Mouse (Mus musculus) right cerebral cortex, postnatal 36 days (tissue): ENCODE data around the gene Opcml.

Experiments
- DNase-seq, 2 experiments: peaks; one replicate each; pipeline ENCODE4 v3.0.0; 2022; ENCODE audit warnings: low spot score in 2 of 2, mixed read lengths in 1 of 2

Opcml gene

DNA sequence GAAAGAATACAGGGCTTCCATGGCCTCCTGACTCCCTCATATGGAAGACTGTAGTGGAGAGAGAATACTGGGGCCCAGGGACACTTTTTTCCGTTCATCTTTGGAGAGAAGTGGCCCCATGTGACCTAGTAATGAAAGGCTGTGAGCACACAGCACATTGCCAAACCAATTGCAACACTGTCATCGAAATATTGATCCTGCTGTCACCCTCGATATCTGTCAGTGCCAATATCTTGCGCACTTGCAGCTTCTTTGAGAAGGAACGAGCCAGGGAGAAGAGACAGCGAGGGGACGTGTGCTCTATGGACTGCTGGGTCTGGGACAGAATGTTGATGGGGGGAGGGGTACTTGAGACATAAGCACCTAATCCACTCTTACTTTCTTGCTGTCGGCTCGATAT, 460.8 kb downstream of the Opcml start:
- DNase-seq, result no peak

DNA sequence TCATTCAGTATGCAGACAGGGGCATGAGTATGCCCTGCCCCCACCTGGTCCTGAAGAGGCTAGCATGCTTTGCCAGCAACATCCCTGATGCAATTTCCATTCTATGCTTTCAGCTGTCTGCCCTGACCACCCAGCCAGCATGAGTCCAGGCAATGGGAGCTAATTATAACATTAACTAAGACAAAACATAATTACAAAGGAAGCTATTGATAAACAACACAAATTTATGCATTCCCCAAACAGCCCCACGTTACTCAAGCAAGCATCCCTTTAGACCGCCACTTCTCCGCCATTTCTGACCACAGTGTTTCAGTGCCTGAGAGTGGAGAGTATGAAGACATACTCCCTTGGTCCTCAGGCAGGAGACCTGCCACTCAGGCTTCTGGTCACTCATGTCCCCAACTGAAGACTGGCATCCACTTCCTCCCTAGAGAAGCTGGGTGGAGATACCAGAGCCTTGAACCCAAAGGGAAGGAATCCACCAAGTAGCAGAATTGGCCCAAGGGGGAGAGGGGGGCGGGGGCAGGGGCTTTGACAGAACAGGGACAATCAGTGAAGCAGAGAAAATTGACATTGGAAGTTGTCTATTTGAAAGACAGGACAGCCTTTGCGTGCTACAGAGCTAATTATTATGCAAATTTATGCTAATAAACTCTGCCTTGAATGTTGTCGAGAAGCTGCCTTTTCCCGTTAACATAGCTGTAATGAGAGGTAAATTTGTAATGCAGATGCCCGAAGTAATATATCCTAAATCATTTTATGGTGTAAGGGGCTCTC, 464.7 kb downstream of the Opcml start:
- DNase-seq, result no peak

DNA sequence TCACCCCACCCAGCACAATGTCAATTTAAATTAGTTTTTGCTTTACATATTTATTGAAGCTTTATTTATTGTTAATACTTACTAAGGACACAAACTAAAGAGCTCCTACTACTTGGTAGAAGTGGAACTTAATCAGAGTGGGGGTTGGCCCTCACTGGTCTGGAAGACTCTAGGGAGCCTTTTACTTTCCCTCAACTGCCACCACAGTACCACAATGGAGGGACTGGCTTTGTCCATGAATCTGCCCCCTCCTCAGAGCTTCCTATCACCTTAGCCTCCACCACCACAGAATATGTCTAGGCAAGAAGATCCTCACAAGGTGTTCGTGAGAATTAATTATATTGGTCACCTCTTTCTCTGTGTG, 465.3 kb downstream of the Opcml start:
- DNase-seq, result no peak

DNA sequence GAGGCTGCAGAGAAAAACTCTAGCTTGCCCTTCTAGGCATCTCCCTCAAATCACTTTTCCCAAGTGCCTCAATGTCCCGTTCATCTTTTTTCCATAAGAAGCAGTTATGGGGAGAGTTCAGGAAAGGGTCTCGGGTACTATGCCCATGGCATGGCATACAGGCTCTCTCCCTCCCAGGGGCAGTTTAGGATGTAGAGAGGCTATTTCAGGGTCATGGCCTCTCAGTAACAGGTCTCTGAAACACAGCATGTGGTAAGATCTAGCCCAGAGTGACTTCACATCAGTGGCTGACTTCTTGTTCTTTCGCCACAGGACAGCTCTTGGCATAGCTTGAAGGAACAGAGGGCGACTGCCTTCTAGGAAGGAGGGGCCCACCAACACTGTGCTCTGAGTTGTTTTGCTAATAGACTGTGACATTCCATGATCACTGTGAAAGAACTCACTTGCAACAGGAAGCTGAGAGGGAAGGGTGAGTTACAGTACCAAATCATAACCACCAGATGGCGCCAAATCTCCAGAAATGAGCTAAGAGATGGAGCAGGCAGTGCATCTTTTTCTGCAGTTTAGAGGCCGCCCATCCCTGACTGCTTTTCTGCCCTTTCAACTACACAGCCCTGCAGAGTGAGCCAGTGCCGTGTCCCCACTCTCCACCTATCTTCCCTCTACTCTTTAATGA, 470.6 kb downstream of the Opcml start:
- DNase-seq, result peak; percentile 43 to 44

DNA sequence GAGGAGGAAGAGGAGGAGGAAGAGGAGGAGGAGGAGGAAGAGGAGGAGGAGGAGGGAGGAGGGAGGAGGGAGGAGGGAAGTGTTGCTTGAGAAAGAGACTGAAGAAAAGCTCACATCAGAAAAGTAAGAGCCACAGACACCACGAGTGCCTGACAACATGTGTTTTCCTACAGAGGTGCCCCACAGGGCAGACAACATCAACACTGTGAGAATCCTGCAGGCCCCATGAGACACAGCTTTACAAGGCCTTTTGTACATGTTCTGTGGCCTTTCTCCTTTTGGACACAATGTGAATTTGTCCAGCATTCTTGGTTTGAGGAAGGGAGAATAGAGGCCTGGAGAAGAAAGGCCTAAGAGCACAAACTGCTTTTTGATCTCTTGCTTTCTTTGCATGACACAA, 471.4 kb downstream of the Opcml start:
- no peak for DNase-seq

DNA sequence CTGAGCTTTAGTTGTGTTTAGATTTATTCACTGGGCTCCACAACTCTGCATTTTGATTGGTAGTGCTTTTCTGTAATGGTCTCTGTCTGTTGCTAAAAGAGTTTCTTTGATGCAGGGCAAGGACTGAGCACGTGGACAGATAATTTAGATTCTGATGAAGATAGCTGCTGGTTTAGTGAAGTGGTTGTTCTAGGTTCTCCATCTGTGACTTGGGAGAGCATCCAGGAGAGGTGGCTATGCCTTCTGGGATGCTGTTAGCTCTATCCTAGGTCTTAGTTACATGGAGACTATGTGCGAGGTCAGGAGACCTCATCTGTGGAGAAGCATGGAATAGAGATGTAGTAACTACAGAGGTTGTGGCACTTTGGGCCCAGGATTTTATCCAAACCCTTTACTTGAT, 472.3 kb downstream of the Opcml start:
- DNase-seq, result no peak

DNA sequence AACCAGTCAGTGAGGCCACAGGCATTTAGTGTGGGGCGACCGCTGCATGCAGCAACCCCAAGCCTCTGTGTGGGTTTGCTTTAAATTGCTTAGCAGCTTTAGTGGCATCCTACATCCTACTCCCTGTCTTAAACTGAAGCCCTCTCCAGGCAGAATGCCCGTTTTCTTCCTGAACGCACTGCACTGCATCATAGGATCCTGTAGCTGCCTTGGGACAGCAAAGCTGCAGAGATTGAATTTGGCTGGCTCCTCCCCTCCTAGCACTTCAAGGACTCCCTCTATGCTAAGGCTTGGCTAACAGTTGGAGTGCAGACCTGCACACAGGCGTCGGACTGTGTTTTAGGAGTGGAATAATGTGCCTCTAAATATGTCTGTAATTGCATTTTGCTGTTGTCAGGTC, 474.2 kb downstream of the Opcml start:
- DNase-seq, result peak; percentile 32 to 65

DNA sequence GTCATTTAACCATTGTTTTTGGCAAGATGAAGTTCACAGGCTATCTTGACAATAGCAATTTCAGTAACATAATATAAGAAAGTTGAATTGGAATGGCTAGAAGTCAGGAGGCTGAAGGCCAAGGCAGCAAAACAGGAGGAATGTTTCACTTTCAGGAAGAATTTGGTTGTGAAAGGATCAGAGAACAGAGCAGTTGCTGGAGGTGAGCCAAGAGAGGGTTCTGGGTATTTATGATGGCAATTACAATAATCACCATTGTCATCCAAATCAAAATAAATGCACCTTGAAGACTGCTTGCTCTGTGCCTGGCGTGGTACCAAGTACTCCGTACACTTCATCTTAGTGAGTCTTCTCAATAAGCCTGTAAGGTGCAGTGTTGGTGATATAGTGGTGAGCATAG, 483.2 kb downstream of the Opcml start:
- DNase-seq, result no peak

DNA sequence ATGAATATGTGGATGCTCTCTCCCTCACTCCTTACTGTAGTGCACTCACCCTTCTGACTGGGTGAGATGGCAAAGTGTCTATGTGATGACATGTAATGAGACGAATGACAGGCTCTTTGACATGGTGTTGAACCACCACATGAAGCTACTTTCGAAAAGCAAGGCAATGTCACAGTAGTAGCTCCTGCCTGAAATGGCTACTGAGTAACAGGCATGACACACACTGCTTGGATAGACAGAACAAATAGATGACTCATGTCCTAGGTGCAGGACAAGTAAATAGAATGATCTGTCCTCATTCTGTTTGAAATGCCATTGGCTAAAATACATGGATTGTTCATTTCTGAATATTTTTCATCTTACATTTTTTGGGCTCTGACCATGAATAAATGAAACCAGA, 488.0 kb downstream of the Opcml start:
- DNase-seq, result no peak

DNA sequence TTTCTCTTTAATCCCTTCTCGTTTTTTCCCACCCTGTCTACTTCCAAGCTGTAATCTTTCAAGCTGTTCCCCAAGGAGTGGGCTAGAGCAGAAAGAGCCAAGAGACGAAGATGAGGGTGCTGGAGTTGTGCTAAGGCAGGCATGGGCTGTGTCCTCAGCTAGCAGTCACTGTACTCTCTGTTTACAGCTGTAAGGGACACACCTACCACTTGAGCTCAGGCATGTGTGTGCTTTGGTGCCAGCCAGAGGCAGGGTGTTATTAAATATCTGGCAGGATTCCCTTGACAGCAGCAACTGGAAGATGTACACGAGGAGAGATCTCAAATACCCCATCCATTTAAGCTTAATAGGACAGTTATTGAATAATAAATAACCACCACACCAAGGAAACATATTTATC, 490.4 kb downstream of the Opcml start:
- DNase-seq, result no peak

DNA sequence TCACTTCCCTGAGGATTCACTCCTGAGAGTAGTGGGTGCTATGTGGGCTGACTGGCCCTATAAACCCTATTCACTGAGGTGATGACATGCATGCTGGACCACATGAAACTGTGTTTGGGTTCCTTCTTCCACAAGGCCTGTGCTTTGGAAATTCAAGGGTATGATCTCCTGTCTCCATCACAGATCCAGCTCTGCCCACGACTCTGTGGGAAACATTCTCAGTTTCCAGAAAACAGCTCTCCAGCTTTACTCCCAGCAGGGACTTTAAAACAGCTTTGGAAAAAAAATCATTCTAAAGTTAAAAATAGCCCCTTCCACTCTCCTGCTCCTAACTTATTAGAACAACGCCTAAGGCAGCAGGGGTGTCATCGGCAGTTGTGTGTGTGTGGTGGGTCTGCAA, 491.0 kb downstream of the Opcml start:
- peak in 1 of 2 experiments; percentile 16 for DNase-seq

DNA sequence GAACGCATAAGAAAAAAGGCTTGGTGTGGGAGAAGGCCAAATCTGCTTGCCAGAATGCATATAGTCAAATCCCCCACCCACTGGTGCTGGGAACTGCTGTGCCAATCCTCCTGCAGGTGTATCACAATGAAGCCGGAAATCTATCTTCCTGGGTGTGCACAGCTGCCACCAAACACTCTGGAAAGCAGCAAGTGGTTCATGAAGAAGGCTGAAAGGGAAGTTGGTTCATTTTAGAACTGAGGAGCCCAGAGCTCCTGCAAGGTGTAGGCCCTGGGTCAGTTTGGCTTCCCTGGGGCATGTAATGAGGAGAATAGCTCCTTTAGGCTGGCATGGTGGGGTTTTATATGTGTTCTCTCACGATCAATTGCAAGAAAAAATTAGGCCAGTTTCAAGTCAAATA, 494.4 kb downstream of the Opcml start:
- no peak for DNase-seq

DNA sequence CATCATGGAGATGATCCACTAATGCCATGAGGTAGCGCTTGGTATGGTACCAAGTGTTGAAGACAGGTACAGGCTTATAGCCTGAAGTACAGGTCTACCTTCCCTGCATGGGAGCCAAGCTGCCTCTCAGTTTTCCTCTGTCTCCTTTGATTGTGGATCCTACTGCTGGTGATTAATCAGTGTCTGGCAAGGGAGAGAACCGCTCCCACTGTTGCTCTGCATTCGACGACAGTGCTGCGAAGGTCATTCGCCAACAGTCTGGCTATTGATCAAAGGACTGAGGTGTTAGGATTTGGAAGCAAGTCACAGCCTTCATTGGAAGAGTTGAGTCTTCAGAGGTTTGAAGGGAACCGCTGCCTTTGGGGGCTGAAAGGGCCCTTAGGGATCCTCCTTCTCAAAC, 495.8 kb downstream of the Opcml start:
- no peak for DNase-seq

DNA sequence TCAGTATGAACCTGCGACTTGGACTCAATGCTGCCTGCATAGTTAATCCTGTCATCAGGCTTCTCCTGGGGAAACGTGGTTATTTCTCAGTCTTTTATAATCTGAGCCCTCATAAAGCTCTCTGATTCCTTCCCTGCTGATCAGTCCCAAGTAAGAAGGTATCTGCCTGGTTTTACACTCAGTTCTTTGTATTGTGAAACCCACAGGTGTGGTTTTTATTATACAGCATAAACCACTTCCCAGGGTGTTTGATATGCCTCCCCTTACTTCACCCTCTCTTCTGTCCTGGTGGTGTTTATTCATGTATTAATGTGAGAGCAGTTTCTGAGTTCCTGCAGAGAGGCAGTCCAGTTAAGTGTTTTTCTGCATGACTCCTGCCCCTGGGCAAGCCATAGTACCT, 496.9 kb downstream of the Opcml start:
- DNase-seq, result no peak

DNA sequence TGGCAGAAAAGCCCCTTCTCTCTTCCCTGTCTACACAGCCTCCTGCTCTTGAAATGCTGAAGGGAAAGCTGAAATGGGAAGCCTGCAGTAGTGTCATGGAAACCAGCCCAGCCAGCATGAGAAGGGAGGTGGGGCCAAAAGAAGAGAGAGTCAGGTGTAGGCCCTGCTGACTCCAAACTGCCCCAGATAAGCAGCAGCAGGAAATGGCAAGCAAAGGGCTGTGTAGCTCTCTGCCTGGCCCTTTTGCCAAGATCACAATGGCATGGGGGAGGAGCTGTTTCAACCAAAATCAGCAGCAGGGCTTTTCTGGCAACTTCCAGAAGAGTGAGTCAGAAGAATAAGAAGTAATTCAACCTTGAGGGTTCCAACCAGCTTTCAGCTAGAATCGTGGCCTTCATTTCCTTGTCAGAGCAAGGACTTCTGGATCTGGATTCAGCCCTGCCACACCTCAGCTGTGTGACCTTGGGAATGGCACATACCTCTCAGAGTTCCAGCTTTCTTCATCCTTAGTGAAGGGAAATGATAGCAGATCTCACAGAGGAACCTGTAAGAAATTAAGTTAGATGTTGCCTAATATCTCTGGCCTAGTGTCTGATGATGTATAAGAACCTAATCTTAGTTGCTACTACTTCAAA, 499.2 kb downstream of the Opcml start:
- peak in 1 of 2 experiments; percentile 28 for DNase-seq

DNA sequence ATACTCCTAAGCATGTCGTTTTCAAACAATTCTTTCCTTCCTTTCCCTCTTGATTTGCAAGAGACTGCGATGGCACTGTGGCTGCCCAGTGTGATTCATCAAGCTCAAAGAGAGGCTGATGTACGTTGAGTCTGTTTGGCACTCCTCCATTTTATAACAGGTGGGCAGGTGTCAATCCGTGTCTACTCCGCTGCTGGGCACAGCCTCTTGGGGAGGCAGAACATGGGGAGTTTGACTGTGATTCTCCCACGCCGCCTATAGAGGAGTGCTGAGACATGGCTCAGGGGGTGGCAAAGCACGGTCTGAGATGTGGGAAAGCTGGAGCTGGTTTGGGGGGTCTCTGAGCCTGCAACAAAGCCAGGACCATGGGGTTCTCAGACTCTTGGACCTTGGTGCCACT, 513.1 kb downstream of the Opcml start:
- DNase-seq, result no peak

DNA sequence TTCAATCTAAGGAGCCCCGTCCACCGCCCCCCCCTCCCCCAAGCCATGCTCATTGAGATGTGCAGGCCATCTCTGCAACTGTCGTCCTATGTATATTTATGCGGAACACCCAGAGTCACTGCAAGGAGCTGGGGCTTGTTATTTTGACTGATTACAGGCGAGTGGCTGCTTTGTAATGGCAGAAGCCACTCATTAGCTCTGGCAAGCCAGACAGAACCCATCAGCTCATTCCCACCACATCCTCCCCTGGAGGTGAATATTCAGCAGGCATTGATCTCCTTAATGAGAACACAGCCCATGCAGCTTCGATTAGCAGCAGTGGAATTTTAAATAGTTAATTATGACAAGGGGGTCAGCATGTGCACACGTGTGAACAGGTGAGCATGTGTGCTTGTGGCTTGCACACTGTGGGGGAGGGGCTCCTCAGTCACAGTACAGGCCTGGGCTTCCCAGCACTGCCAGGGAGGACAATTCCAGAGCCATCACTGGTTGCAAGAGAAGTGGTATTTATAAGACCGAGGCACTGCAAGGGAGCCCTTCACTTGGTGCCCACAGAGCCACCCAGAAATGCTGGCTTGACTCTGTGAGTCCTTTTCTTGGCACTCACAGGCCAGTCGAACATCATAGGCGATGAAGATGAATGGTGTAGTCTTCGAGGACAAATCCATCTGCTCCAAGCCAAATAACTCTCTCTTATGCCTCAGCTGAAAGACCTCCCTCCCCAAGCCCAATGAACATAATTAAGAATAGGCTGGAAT, 516.0 kb downstream of the Opcml start:
- DNase-seq, result no peak

DNA sequence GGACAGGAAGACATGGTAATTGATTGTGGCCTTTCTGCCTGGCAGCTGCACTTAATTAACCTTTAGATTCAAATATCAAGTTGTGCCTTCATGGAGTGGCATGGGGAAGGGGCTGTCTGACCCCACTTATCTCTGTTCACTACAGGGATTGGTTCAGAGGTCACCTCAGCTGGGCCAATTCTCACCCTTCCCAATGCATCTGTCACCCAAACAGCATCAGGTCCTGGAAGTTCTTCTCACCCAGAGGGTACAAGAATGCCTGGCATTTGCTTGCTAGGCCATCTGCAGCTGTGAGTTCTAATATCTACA, 516.5 kb downstream of the Opcml start:
- no peak for DNase-seq

DNA sequence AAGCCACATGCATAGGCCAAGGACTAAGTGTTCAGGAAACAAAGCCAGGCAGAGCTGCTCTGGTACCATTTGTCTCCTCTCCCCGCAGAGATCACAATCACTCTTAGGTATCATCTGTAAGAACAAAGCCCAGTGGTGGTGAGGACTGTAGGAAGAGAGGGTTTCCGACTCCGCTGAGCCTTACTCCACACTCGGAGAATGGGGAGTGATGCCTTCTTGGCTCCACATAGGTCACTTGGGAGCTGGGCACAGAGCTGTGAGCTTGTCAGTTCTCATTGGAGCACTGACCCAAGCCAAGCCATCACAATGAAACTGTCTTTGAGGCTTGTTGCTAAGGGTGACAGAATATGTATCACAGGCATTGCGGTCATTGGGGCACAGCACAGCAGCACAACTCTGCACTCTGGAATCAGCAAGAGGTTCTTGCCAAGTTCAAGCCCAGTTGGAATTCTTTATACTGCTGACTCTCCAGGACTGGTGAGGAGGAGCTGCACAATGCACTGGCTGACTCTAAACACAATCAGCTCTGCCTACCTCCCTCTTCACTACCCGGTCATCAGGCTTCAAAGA, 517.0 kb downstream of the Opcml start:
- DNase-seq, result no peak

DNA sequence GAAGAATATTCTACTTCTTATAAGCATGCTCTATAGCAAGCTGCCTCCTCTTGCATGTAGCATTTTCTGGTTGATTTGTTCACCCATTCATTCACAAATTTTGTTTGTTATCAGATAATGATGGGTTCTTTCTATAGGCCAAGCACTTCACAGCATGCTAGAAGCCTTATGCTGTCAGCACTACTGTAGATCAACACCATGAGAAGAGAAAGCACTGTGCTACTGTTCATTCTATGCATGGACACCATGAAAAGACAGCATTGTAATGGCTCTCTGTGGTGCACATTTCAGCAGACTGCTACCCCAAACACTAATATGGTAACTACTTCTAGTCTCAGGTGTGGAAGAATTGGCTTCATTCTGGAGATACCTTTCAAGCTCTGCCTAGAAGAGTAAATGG, 527.3 kb downstream of the Opcml start:
- DNase-seq, result no peak

DNA sequence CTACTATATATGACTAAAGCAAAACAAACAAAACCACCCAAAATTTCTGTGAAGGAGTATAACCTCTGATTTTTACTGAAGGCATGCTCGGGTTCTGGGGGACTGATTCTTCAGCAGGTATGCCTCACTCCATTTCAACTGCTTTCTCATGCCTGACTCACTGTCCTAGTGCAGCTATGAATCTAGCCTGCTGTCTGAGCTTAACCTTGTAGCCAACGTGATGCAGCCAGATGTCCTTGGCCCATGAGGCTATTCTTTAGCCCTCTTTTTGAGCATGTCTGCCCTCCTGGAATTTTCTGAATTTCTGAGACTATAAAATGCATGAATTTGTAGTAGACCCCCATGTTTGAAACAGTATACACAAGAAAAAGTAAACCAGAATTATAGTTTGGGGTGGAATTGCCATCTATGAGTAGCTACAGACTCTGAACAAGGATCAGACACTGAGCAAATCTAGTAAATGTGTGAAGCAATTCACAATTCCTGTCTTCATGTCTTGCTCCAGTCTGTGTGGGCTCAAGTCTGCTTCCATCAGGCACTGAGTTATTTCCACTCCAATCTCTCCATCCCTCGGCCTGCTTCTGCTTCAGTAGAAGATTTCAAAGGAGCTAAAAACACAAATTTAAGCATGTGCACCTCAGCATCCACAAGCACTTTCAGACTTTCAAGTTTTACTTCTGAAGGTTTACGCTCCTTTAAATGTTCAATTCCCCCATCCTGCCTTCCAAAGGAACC, 528.6 kb downstream of the Opcml start:
- no peak for DNase-seq

DNA sequence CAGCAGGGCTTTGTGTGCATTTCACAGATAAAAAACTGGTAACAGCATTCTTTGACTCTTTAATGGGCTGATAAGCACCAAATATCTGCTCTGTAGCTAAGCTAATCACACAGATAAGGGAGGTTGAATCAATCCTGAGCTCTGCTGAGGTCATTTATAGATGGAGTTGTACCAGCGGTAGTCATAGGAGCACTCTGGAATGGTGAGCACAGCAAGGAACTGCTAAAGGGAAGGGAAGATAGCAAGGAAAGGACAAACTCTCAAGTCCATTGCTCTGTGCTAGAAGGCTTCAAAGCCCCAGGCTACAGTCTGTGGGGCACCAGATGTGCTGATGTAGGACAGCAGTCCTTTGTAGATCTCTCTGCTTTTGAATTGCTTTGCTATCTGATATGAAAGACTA, 529.2 kb downstream of the Opcml start:
- DNase-seq, result no peak
